Mouse (Mus musculus) midbrain, embryonic 15.5 days (tissue): ENCODE measurements at regions not wholly inside any gene's neighbourhood (a gene's known extent, or its start where the extent isn't known, plus 50 kb on each side); places are given as distances from the start of the nearest gene placed in this dataset.
"Not testable (repeated sequence)": the region's sequence is repeated elsewhere in the genome, so short reads cannot be mapped to it uniquely, and the experiment has no call there.

Experiments
- ATAC-seq: fragments of 200-750 bp; cut with Nextera tagmentation; replicated peaks from 2 replicates; pipeline ENCODE4 v1.8.0; 2017; ENCODE audit warnings: moderate TSS enrichment
- H3K27ac ChIP-seq: fragments of 300-500 bp; sonication (generic); 2 replicates; pipeline ENCODE4 v1.5.1; 2015; ENCODE audit warnings: mild to moderate bottlenecking, inconsistent platforms
- H3K27me3 ChIP-seq: fragments of 300-500 bp; sonication (generic); replicated peaks from 2 replicates; pipeline ENCODE4 v1.6.1; 2015; ENCODE audit warnings: inconsistent platforms
- H3K36me3 ChIP-seq: fragments of 300-500 bp; sonication (generic); replicated peaks from 2 replicates; pipeline ENCODE4 v1.6.1; 2015; ENCODE audit warnings: inconsistent platforms
- H3K4me1 ChIP-seq: fragments of 300-500 bp; sonication (generic); 2 replicates; pipeline ENCODE4 v1.6.1; 2015; ENCODE audit warnings: inconsistent platforms
- H3K4me2 ChIP-seq: fragments of 300-500 bp; sonication (generic); 2 replicates; pipeline ENCODE4 v1.6.1; 2015; ENCODE audit warnings: inconsistent platforms, mild to moderate bottlenecking, moderate library complexity
- H3K4me3 ChIP-seq: fragments of 300-500 bp; sonication (generic); 2 replicates; pipeline ENCODE4 v1.5.1; 2015; ENCODE audit warnings: mild to moderate bottlenecking, inconsistent platforms
- H3K9ac ChIP-seq: fragments of 300-500 bp; sonication (generic); 2 replicates; pipeline ENCODE4 v1.6.1; 2015; ENCODE audit warnings: mild to moderate bottlenecking, inconsistent platforms
- H3K9me3 ChIP-seq: fragments of 300-500 bp; sonication (generic); 2 replicates; pipeline ENCODE4 v1.6.1; 2016; ENCODE audit warnings: inconsistent platforms
- WGBS: fragments of 180-500 bp; shearing (Covaris S2); methylation state at CpG from one replicate; pipeline ENCODE4 v1.1.7; 2015; ENCODE audit warnings: mixed read lengths; 5-methylcytosine and 5-hydroxymethylcytosine counted together

- Histone ChIP-seq H3K27me3 (no peaks in the 10 kb centered on the region), H3K36me3 (no peaks in the 10 kb centered on the region), H3K9me3 (no peaks in the 10 kb centered on the region), H3K9ac (no peak overlapping the region), H3K4me1 (no peaks in the 10 kb centered on the region), H3K4me2 (no peak overlapping the region), H3K27ac (no peak overlapping the region), H3K4me3 (no peak overlapping the region)
- ATAC-seq: no peak
- 100% methylated on average over 1 of the region's 1 CpGs for WGBS
Observed at GRCm38 (mm10) chr7:64101679-64102078, 52.0 kb upstream of the Trpm1 start.

- H3K27ac ChIP-seq: no peak overlapping the region
- no peak overlapping the region for H3K9ac ChIP-seq
- H3K27me3 ChIP-seq: no peaks in the 10 kb centered on the region
- 94% methylated on average over 3 of the region's 3 CpGs for WGBS
- no peaks in the 10 kb centered on the region for H3K9me3 ChIP-seq
- H3K36me3 ChIP-seq: no peaks in the 10 kb centered on the region
- no peak overlapping the region for H3K4me2 ChIP-seq
- no peak overlapping the region for H3K4me3 ChIP-seq
- no peaks in the 10 kb centered on the region for H3K4me1 ChIP-seq
- ATAC-seq: no peak
Observed at GRCm38 (mm10) chr7:64099606-64100005, 54.0 kb upstream of the Trpm1 start.

GRCm38 (mm10) chr7:64090067-64090466 is 63.6 kb upstream of the Trpm1 start:
- H3K4me3 ChIP-seq: no peak overlapping the region
- no peak overlapping the region for H3K9ac ChIP-seq
- H3K4me2 ChIP-seq: no peak overlapping the region
- H3K4me1 ChIP-seq: no peaks in the 10 kb centered on the region
- H3K36me3 ChIP-seq: no peaks in the 10 kb centered on the region
- no peaks in the 10 kb centered on the region for H3K9me3 ChIP-seq
- WGBS: 71% methylated on average over 1 of the region's 1 CpGs
- no peaks in the 10 kb centered on the region for H3K27me3 ChIP-seq
- no peak overlapping the region for H3K27ac ChIP-seq
- no peak for ATAC-seq

GRCm38 (mm10) chr7:64089034-64089433 is 64.6 kb upstream of the Trpm1 start:
- no peaks in the 10 kb centered on the region for H3K36me3 ChIP-seq
- no peaks in the 10 kb centered on the region for H3K4me1 ChIP-seq
- H3K4me3 ChIP-seq: no peak overlapping the region
- H3K27me3 ChIP-seq: no peaks in the 10 kb centered on the region
- H3K4me2 ChIP-seq: no peak overlapping the region
- WGBS: 89% methylated on average over 5 of the region's 5 CpGs
- H3K9ac ChIP-seq: no peak overlapping the region
- H3K9me3 ChIP-seq: no peaks in the 10 kb centered on the region
- no peak overlapping the region for H3K27ac ChIP-seq
- no peak for ATAC-seq

- H3K4me2 ChIP-seq, ATAC-seq, H3K4me3 ChIP-seq, H3K9me3 ChIP-seq, H3K9ac ChIP-seq, H3K27ac ChIP-seq, H3K4me1 ChIP-seq, H3K36me3 ChIP-seq, H3K27me3 ChIP-seq: not testable (repeated sequence)
- 65% methylated on average over 1 of the region's 1 CpGs for WGBS
Observed at GRCm38 (mm10) chr7:64083978-64084377, 69.7 kb upstream of the Trpm1 start.

GRCm38 (mm10) chr7:64082651-64083050 is 71.0 kb upstream of the Trpm1 start:
- 89% methylated on average over 5 of the region's 5 CpGs for WGBS
- ATAC-seq: no peak
- no peak overlapping the region for H3K4me3 ChIP-seq
- no peak overlapping the region for H3K27ac ChIP-seq
- H3K36me3 ChIP-seq: no peaks in the 10 kb centered on the region
- no peaks in the 10 kb centered on the region for H3K9me3 ChIP-seq
- no peaks in the 10 kb centered on the region for H3K4me1 ChIP-seq
- no peaks in the 10 kb centered on the region for H3K27me3 ChIP-seq
- no peak overlapping the region for H3K4me2 ChIP-seq
- H3K9ac ChIP-seq: no peak overlapping the region

GRCm38 (mm10) chr7:64082201-64082600 is 71.4 kb upstream of the Trpm1 start:
- Histone ChIP-seq H3K4me3 (no peak overlapping the region), H3K27me3 (no peaks in the 10 kb centered on the region), H3K9me3 (no peaks in the 10 kb centered on the region), H3K9ac (no peak overlapping the region), H3K36me3 (no peaks in the 10 kb centered on the region), H3K4me2 (no peak overlapping the region), H3K27ac (no peak overlapping the region), H3K4me1 (no peaks in the 10 kb centered on the region)
- no peak for ATAC-seq
- WGBS: 92% methylated on average over 3 of the region's 3 CpGs

- Histone ChIP-seq H3K27me3 (no peaks in the 10 kb centered on the region), H3K4me1 (no peaks in the 10 kb centered on the region), H3K27ac (no peak overlapping the region), H3K4me2 (no peak overlapping the region), H3K36me3 (no peaks in the 10 kb centered on the region), H3K4me3 (no peak overlapping the region), H3K9ac (no peak overlapping the region), H3K9me3 (no peaks in the 10 kb centered on the region)
- ATAC-seq: no peak
- 67% methylated on average over 2 of the region's 2 CpGs for WGBS
Observed at GRCm38 (mm10) chr7:64081618-64082017, 72.0 kb upstream of the Trpm1 start.

- H3K4me1 ChIP-seq: no peaks in the 10 kb centered on the region
- H3K9me3 ChIP-seq: no peaks in the 10 kb centered on the region
- H3K27ac ChIP-seq: no peak overlapping the region
- no peak overlapping the region for H3K9ac ChIP-seq
- 83% methylated on average over 2 of the region's 2 CpGs for WGBS
- no peaks in the 10 kb centered on the region for H3K27me3 ChIP-seq
- H3K36me3 ChIP-seq: no peaks in the 10 kb centered on the region
- ATAC-seq: no peak
- no peak overlapping the region for H3K4me2 ChIP-seq
- H3K4me3 ChIP-seq: no peak overlapping the region
Observed at GRCm38 (mm10) chr7:64081019-64081418, 72.6 kb upstream of the Trpm1 start.

- 87% methylated on average over 3 of the region's 3 CpGs for WGBS
- H3K9me3 ChIP-seq: no peaks in the 10 kb centered on the region
- no peaks in the 10 kb centered on the region for H3K27me3 ChIP-seq
- no peak overlapping the region for H3K27ac ChIP-seq
- H3K36me3 ChIP-seq: no peaks in the 10 kb centered on the region
- H3K4me2 ChIP-seq: no peak overlapping the region
- H3K4me1 ChIP-seq: no peaks in the 10 kb centered on the region
- H3K4me3 ChIP-seq: no peak overlapping the region
- ATAC-seq: no peak
- no peak overlapping the region for H3K9ac ChIP-seq
Observed at GRCm38 (mm10) chr7:64079301-64079700, 74.3 kb upstream of the Trpm1 start.

- ATAC-seq: no peak
- no peak overlapping the region for H3K4me2 ChIP-seq
- no peaks in the 10 kb centered on the region for H3K4me1 ChIP-seq
- no peak overlapping the region for H3K27ac ChIP-seq
- WGBS: 73% methylated on average over 1 of the region's 1 CpGs
- no peak overlapping the region for H3K4me3 ChIP-seq
- H3K9ac ChIP-seq: no peak overlapping the region
- H3K27me3 ChIP-seq: no peaks in the 10 kb centered on the region
- no peaks in the 10 kb centered on the region for H3K9me3 ChIP-seq
- H3K36me3 ChIP-seq: no peaks in the 10 kb centered on the region
Observed at GRCm38 (mm10) chr7:64078646-64079045, 75.0 kb upstream of the Trpm1 start.

- H3K4me2 ChIP-seq: no peak overlapping the region
- H3K27me3 ChIP-seq: no peaks in the 10 kb centered on the region
- H3K9ac ChIP-seq: no peak overlapping the region
- 83% methylated on average over 4 of the region's 4 CpGs for WGBS
- H3K9me3 ChIP-seq: no peaks in the 10 kb centered on the region
- no peaks in the 10 kb centered on the region for H3K4me1 ChIP-seq
- no peaks in the 10 kb centered on the region for H3K36me3 ChIP-seq
- H3K27ac ChIP-seq: no peak overlapping the region
- no peak for ATAC-seq
- no peak overlapping the region for H3K4me3 ChIP-seq
Observed at GRCm38 (mm10) chr7:64077526-64077925, 76.1 kb upstream of the Trpm1 start.

GRCm38 (mm10) chr7:64076764-64077360 is 76.8 kb upstream of the Trpm1 start:
- Histone ChIP-seq H3K4me2 (no peak overlapping the region), H3K4me1 (no peaks in the 10 kb centered on the region), H3K4me3 (no peak overlapping the region), H3K36me3 (no peaks in the 10 kb centered on the region), H3K27ac (no peak overlapping the region), H3K9me3 (no peaks in the 10 kb centered on the region), H3K9ac (no peak overlapping the region), H3K27me3 (no peaks in the 10 kb centered on the region)
- no peak for ATAC-seq
- WGBS: 89% methylated on average over 4 of the region's 4 CpGs
